Mouse (Mus musculus) C3H10T1/2 (cell line): ENCODE measurements around the gene Adra1b. TPM values are rescaled to one million over a fixed set of nuclear protein-coding genes. Genes with fewer than 3 reads are reported as not detected.

ENCODE experiments used
- polyA plus RNA-seq, 2 experiments: library from polyadenylated mRNA; unstranded; fragments of >200 nt; fragmentation: generic; extraction: Trizol; gene quantifications; one replicate each; pipeline ENCODE4 v1.2.1; 2012; ENCODE audit warnings: missing spikeins in 2 of 2

The Adra1b gene
- polyA plus RNA-seq = 10 to 100 TPM in 1 of 2 experiments, 1 to 10 TPM in 1; 2.7 to 10.1 TPM

DNA sequence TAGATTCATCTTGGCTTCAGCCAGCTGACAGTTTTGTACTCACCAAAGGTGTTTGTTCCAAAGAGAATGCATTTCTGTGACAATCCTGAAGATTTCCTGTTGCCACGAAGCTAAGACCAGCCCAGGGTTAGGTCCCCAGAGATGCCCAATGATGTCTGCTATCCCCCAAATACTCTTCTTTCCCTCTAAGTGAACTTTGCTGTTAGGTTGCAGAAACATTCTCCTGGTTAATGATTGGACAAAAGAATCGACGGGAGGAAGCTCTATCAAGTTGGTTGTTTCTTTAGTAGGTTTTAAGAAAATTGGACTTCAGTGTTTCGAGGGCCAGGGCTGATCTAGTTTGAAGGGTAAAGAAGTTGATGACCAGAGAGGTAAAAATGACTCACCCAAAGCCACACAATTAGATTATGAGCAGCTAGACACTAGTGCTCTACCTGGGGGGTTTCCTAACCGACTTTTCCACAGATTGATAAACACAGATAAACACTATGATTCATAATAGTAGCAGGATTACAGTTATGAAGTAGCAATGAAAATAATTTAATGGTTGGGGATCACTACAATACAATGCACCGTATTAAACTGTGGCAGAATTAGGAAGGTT, at the start of gene Adra1b:
Gene Adra1b (minus strand): TSS at position 160 of the 604 bp plus-strand sequence.

DNA sequence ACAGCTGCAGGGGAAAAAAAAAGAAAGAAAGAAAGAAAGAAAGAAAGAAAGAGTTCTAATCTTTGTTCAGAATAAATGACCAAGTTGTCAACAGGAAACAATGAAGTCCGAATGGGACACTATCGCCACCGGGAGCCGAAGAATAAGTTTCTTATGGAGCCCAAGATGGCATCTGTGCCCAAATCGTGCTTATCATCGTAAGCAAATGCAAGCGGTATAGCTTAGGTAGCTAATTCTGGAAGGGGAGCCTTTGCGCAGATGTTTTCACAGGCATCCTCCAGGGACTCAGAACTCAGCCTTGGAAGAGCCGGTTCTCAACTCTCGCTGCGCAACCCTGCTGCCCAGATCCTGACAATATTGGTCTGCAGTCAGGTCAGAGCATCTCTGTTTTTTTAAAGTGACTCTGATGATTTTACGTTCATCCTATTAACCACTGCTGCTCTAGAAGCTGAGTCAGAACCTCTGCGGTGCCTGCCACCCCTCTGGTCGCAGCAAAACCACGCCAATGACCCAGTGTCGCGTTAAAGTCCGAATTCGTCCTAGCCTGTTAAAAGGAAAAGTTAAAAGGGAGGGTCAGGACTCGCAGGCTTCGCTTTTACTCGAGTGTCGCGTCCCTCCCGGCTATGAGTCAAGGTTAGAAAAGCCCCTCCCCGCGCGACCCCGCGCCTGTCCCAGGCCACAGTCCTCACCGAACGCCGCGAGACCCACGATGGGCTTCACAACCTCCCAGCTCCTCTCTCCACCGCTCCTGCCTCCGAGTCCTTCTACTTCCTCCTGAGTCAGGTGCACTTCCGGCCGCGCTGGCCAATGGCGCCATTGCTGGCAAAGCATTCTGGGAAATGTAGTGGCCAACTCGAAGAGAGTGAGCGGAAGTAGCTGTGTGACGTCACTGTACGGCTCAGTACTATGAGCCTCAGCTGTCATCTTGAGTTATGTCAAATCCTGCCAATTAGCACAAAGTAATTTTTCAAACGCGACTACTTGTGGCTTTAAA, 153.5 kb downstream of the Adra1b start, which contains the start of gene Ttc1:
Gene Ttc1 (minus strand): TSS at position 776 of the 994 bp plus-strand sequence.

Other genes with a start within 250 kb of the Adra1b start
- 1 to 10 TPM in 1 of 2 experiments, under 1 TPM in 1; 0.53 to 6.1 TPM for gene Pwwp2a, start 219.2 kb downstream of the Adra1b start, polyA plus RNA-seq
- 10 to 100 TPM in 1 of 2 experiments, 1 to 10 TPM in 1; 9.2 to 42.6 TPM for gene Ttc1, start 153.2 kb downstream of the Adra1b start, polyA plus RNA-seq